Mouse (Mus musculus) erythroblast, embryonic 14.5 days (primary cell): ENCODE data around the gene 4930590J08Rik.

Experiments
- GATA1 ChIP-seq: IDR thresholded peaks from 2 replicates; pipeline ENCODE4 v1.6.1; 2012; ENCODE audit warnings: low read length, inconsistent platforms, mixed read lengths
- TAL1 ChIP-seq: IDR thresholded peaks from 3 replicates; pipeline ENCODE4 v1.6.1; 2012; ENCODE audit warnings: low read length, inconsistent platforms, mixed read lengths

DNA sequence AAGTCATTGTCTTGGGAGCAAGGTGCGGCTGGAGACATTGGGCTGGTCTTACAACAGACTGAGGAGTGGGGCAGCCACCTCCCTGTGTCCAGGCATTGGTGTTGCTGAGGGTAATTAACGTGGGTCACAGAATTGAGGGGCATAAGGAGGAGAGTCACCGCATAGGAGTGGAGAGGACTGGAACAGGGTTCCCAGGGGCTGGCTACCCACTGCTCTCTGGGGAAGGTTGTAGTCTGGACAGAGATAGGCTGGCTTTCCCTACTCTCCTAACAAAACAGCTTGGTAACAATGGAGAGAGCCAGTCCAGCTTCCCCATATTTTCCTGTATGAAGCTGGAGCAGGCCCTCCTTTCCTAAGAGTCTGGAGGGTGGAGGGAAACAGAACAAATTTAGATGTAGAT is 77.4 kb downstream of the 4930590J08Rik start:
- TF ChIP-seq GATA1, result no peak
- TF ChIP-seq TAL1, result no peak
